Mouse (Mus musculus) ES-E14 (cell line): ENCODE measurements around the gene Stip1. TPM values are rescaled to one million over a fixed set of nuclear protein-coding genes. Genes with fewer than 3 reads are reported as not detected.
A peak's percentile ranks its signal among the peaks of the same experiment; 100 is the strongest.

ENCODE experiments used
- DNase-seq: peaks from one replicate; pipeline ENCODE4 v3.0.0-alpha.2; 2013; ENCODE audit warnings: low read depth, low spot score
- H3K27ac ChIP-seq: 2 replicates; pipeline ENCODE4 v1.5.1; 2012; ENCODE audit warnings: low read depth, mild to moderate bottlenecking, low read length, moderate library complexity, mixed read lengths; ENCODE audit not compliant: poor library complexity, insufficient read depth, severe bottlenecking
- H3K36me3 ChIP-seq: 2 replicates; pipeline ENCODE4 v1.6.1; 2012; ENCODE audit warnings: mild to moderate bottlenecking, low read length, moderate library complexity, mixed read lengths; ENCODE audit not compliant: control insufficient read depth, poor library complexity, insufficient read depth, severe bottlenecking
- H3K4me1 ChIP-seq, 2 experiments: fragments of 150-350 bp in 1 of 2; sonication (generic) in 1 of 2; 2 replicates each; pipeline ENCODE4 v1.6.1; 2012; ENCODE audit warnings: low read length in 2 of 2, mild to moderate bottlenecking in 1 of 2, mixed read lengths in 1 of 2; ENCODE audit not compliant: control insufficient read depth in 2 of 2, insufficient read depth in 2 of 2, poor library complexity in 1 of 2
- H3K4me3 ChIP-seq, 2 experiments: fragments of 150-350 bp in 1 of 2; sonication (generic) in 1 of 2; 2 replicates each; pipeline ENCODE4 v1.5.1; 2012; ENCODE audit warnings: low read length in 2 of 2, low read depth in 1 of 2, mild to moderate bottlenecking in 1 of 2, mixed read lengths in 1 of 2; ENCODE audit not compliant: insufficient read depth in 1 of 2, poor library complexity in 1 of 2, severe bottlenecking in 1 of 2
- H3K9ac ChIP-seq: 2 replicates; pipeline ENCODE4 v1.6.1; 2012; ENCODE audit warnings: low read depth, mild to moderate bottlenecking, low read length, mixed read lengths; ENCODE audit not compliant: poor library complexity, insufficient read depth, severe bottlenecking
- H3K9me3 ChIP-seq: fragments of 150-350 bp; sonication (generic); 2 replicates; pipeline ENCODE4 v1.6.1; 2012; ENCODE audit warnings: low read depth, mild to moderate bottlenecking, low read length; ENCODE audit not compliant: control insufficient read depth, insufficient read depth
- CHD2 ChIP-seq: IDR thresholded peaks from 2 replicates; pipeline ENCODE4 v1.6.1; 2014; ENCODE audit warnings: mild to moderate bottlenecking, low read depth, low read length, inconsistent platforms
- HCFC1 ChIP-seq: IDR thresholded peaks from 2 replicates; pipeline ENCODE4 v1.6.1; 2012; ENCODE audit warnings: low read length, inconsistent platforms, borderline replicate concordance; ENCODE audit not compliant: insufficient read depth
- MAFK ChIP-seq: IDR thresholded peaks from 2 replicates; pipeline ENCODE4 v1.6.1; 2014; ENCODE audit warnings: mild to moderate bottlenecking, low read depth, low read length, inconsistent platforms; ENCODE audit not compliant: insufficient read depth
- ZC3H11A ChIP-seq: IDR thresholded peaks from 2 replicates; pipeline ENCODE4 v1.6.1; 2012; ENCODE audit warnings: low read depth, mild to moderate bottlenecking, inconsistent platforms, low read length, borderline replicate concordance
- ZNF384 ChIP-seq: IDR thresholded peaks from 2 replicates; pipeline ENCODE4 v1.6.1; 2012; ENCODE audit warnings: low read depth, low read length, inconsistent platforms
- in situ Hi-C, 2 experiments: fragments of 600-800 bp; cut with MboI; formaldehyde crosslinking; loops; one replicate each; pipeline ENCODE4 v1.15.1; 2025; ENCODE audit warnings: low sequenced_read_pairs in 2 of 2, inconsistent platforms in 1 of 2; ENCODE audit not compliant: unreplicated experiment in 2 of 2
- total RNA-seq: library from RNA; depleted of rRNA; stranded (reverse); fragments of 300-350 nt; gene quantifications from 2 replicates; pipeline ENCODE4 v1.2.3, GENCODE M21; 2012

Stip1 gene
- total RNA-seq, 1 experiment, result 280 TPM

GRCm38 (mm10) chr19:7058541-7058940 is 18.8 kb upstream of the Stip1 start:
- Histone ChIP-seq H3K4me3 (peak overlapping the region; percentile 9 to 97; a peak in 1 of 4 replicates), H3K9me3 (no peaks in the 10 kb centered on the region), H3K4me1 (peaks cover 6 to 18% of the 10 kb centered on the region in 2 experiments; a peak in 2 of 4 replicates), H3K9ac (no peak overlapping the region), H3K27ac (no peak overlapping the region), H3K36me3 (no peaks in the 10 kb centered on the region)
- DNase-seq, result no peak
- in situ Hi-C loops, result loop anchor here in 1 of 2 experiments (10.0 kb wide), 1 partner anchor 286 kb away; the partner anchor contains the start of gene Mark2
- TF ChIP-seq HCFC1 (no peak), ZC3H11A (no peak), MAFK (no peak), CHD2 (no peak), ZNF384 (no peak)

GRCm38 (mm10) chr19:7057722-7058207 is 18.0 kb upstream of the Stip1 start:
- Histone ChIP-seq H3K4me3 (peak overlapping the region; percentile 82 to 97; a peak in 3 of 4 replicates), H3K9ac (no peak overlapping the region), H3K36me3 (no peaks in the 10 kb centered on the region), H3K27ac (no peak overlapping the region), H3K4me1 (peaks cover 6 to 20% of the 10 kb centered on the region in 2 experiments; a peak in 2 of 4 replicates), H3K9me3 (no peaks in the 10 kb centered on the region)
- in situ Hi-C loops, result loop anchor here in 1 of 2 experiments (10.0 kb wide), 1 partner anchor 287 kb away; the partner anchor contains the start of gene Mark2
- TF ChIP-seq HCFC1, result peak; percentile 31; the same call in 1 of the 2 replicates
- no peak for TF ChIP-seq CHD2
- 0 out of 2 replicates have a peak, but pooled peaks have one; percentile 2 for TF ChIP-seq MAFK
- peak; percentile 30; the same call in 1 of the 2 replicates for TF ChIP-seq ZC3H11A
- TF ChIP-seq ZNF384, result no peak
- peak; percentile 93 for DNase-seq

GRCm38 (mm10) chr19:7057126-7057721 is 17.5 kb upstream of the Stip1 start:
- in situ Hi-C loops, result loop anchor here in 1 of 2 experiments (10.0 kb wide), 1 partner anchor 288 kb away; the partner anchor contains the start of gene Mark2
- Histone ChIP-seq H3K27ac (no peak overlapping the region), H3K36me3 (no peaks in the 10 kb centered on the region), H3K9ac (peak overlapping the region; percentile 60), H3K4me3 (peak overlapping the region; percentile 82 to 97), H3K4me1 (peaks cover 6 to 20% of the 10 kb centered on the region in 2 experiments; a peak in 2 of 4 replicates), H3K9me3 (no peaks in the 10 kb centered on the region)
- DNase-seq, result no peak
- TF ChIP-seq ZNF384 (no peak), MAFK (no peak), ZC3H11A (no peak), HCFC1 (no peak), CHD2 (no peak)

GRCm38 (mm10) chr19:7056248-7057087 is 16.7 kb upstream of the Stip1 start, which contains the start of gene Macrod1:
TSS of gene Macrod1 (plus strand) at chr19:7056810.
- Histone ChIP-seq H3K36me3 (no peaks in the 10 kb centered on the region), H3K9me3 (no peaks in the 10 kb centered on the region), H3K9ac (peak within 1 kb of the TSS; percentile 60), H3K4me1 (peaks cover 6 to 20% of the 10 kb centered on the region in 2 experiments; a peak in 2 of 4 replicates), H3K4me3 (peak within 1 kb of the TSS; percentile 82 to 97), H3K27ac (no peak within 1 kb of the TSS)
- TF ChIP-seq ZC3H11A (no peak), MAFK (no peak), CHD2 (peak; percentile 45; the same call in 1 of the 2 replicates), ZNF384 (no peak), HCFC1 (peak; percentile 90)
- in situ Hi-C loops, result loop anchor here in 1 of 2 experiments (10.0 kb wide), 1 partner anchor 288 kb away; the partner anchor contains the start of gene Mark2
- DNase-seq, result no peak
